Mouse (Mus musculus) testis, adult 2 months (tissue): Measurements from ENCODE around the gene Rps13. TPM values are rescaled to one million over a fixed set of nuclear protein-coding genes. Genes with fewer than 3 reads are reported as not detected.

Experiments
- H3K27ac ChIP-seq: fragments of 200-500 bp; 2 replicates; pipeline ENCODE4 v1.5.1; 2012; ENCODE audit warnings: low read depth, low read length; ENCODE audit not compliant: control insufficient read depth, insufficient read depth
- H3K27me3 ChIP-seq: fragments of 200-500 bp; 2 replicates; pipeline ENCODE4 v1.6.1; 2012; ENCODE audit warnings: mild to moderate bottlenecking, low read length, moderate library complexity; ENCODE audit not compliant: control insufficient read depth, insufficient read depth
- H3K36me3 ChIP-seq: fragments of 200-500 bp; 2 replicates; pipeline ENCODE4 v1.6.1; 2012; ENCODE audit warnings: mild to moderate bottlenecking, low read length; ENCODE audit not compliant: control insufficient read depth, insufficient read depth
- H3K4me1 ChIP-seq: fragments of 200-500 bp; 2 replicates; pipeline ENCODE4 v1.6.1; 2012; ENCODE audit warnings: low read length; ENCODE audit not compliant: control insufficient read depth, insufficient read depth
- H3K4me3 ChIP-seq: fragments of 200-500 bp; 2 replicates; pipeline ENCODE4 v1.5.1; 2012; ENCODE audit warnings: low read depth, mild to moderate bottlenecking, low read length, moderate library complexity, mixed read lengths; ENCODE audit not compliant: control insufficient read depth
- CTCF ChIP-seq: fragments of 200-500 bp; IDR thresholded peaks from 2 replicates; pipeline ENCODE4 v1.5.1; 2012; ENCODE audit warnings: low read depth, mild to moderate bottlenecking, inconsistent platforms, low read length, moderate library complexity; ENCODE audit not compliant: control insufficient read depth, insufficient read depth, insufficient replicate concordance
- POLR2A ChIP-seq: fragments of 200-500 bp; IDR thresholded peaks from 2 replicates; pipeline ENCODE4 v1.6.1; 2012; ENCODE audit warnings: low read depth, mild to moderate bottlenecking, inconsistent platforms, low read length, moderate library complexity; ENCODE audit not compliant: control insufficient read depth
- polyA plus RNA-seq: library from polyadenylated mRNA; depleted of rRNA; stranded (reverse); fragments of >200 nt; gene quantifications from 2 replicates; pipeline ENCODE4 v1.2.3, GENCODE M21; 2012

Gene Rps13
- polyA plus RNA-seq, 1 experiment: 198 TPM

GRCm38 (mm10) chr7:116307099-116307870 lies 26.7 kb downstream of the Rps13 start:
- Histone ChIP-seq H3K36me3 (no peaks in the 10 kb centered on the region), H3K27me3 (no peaks in the 10 kb centered on the region), H3K4me3 (peak overlapping the region; percentile 89), H3K27ac (peak overlapping the region; percentile 75), H3K4me1 (peaks cover 16% of the 10 kb centered on the region)
- 0 out of 2 replicates have a peak, but pooled peaks have one; percentile 5 for TF ChIP-seq CTCF
- TF ChIP-seq POLR2A: no peak

- no peaks in the 10 kb centered on the region for H3K36me3 ChIP-seq
- H3K4me3 ChIP-seq: no peak overlapping the region
- H3K27me3 ChIP-seq: no peaks in the 10 kb centered on the region
- TF ChIP-seq CTCF (no peak), POLR2A (no peak)
- H3K27ac ChIP-seq: no peak overlapping the region; the same call in 1 of the 2 replicates
- H3K4me1 ChIP-seq: peaks cover 16% of the 10 kb centered on the region
These were observed 27.4 kb downstream of the Rps13 start for GRCm38 (mm10) chr7:116306601-116307000.

- no peaks in the 10 kb centered on the region for H3K36me3 ChIP-seq
- no peaks in the 10 kb centered on the region for H3K27me3 ChIP-seq
- H3K27ac ChIP-seq: no peak overlapping the region
- no peak overlapping the region for H3K4me3 ChIP-seq
- no peak for TF ChIP-seq CTCF
- TF ChIP-seq POLR2A: no peak
- peaks cover 11% of the 10 kb centered on the region for H3K4me1 ChIP-seq
These were observed 32.2 kb downstream of the Rps13 start for GRCm38 (mm10) chr7:116301661-116302311.

- Histone ChIP-seq H3K4me3 (no peak overlapping the region), H3K27me3 (no peaks in the 10 kb centered on the region), H3K36me3 (no peaks in the 10 kb centered on the region), H3K4me1 (peaks cover 5% of the 10 kb centered on the region), H3K27ac (no peak overlapping the region)
- TF ChIP-seq POLR2A (no peak), CTCF (no peak)
These were observed 32.9 kb downstream of the Rps13 start for GRCm38 (mm10) chr7:116301144-116301543.

- H3K4me3 ChIP-seq: no peak overlapping the region
- no peaks in the 10 kb centered on the region for H3K27me3 ChIP-seq
- no peaks in the 10 kb centered on the region for H3K36me3 ChIP-seq
- peaks cover under 1% of the 10 kb centered on the region; the same call in 1 of the 2 replicates for H3K4me1 ChIP-seq
- H3K27ac ChIP-seq: no peak overlapping the region
- no peak for TF ChIP-seq POLR2A
These were observed 35.1 kb downstream of the Rps13 start for GRCm38 (mm10) chr7:116298851-116299250.

GRCm38 (mm10) chr7:116298389-116298788 lies 35.6 kb downstream of the Rps13 start:
- no peaks in the 10 kb centered on the region for H3K27me3 ChIP-seq
- no peaks in the 10 kb centered on the region for H3K36me3 ChIP-seq
- H3K4me1 ChIP-seq: no peaks in the 10 kb centered on the region
- H3K4me3 ChIP-seq: no peak overlapping the region
- H3K27ac ChIP-seq: no peak overlapping the region
- TF ChIP-seq POLR2A (no peak), CTCF (no peak)

- no peaks in the 10 kb centered on the region for H3K36me3 ChIP-seq
- no peak overlapping the region for H3K27ac ChIP-seq
- no peak for TF ChIP-seq CTCF
- TF ChIP-seq POLR2A: no peak
- no peaks in the 10 kb centered on the region for H3K27me3 ChIP-seq
- no peak overlapping the region for H3K4me3 ChIP-seq
- H3K4me1 ChIP-seq: no peaks in the 10 kb centered on the region
These were observed 39.0 kb downstream of the Rps13 start for GRCm38 (mm10) chr7:116294961-116295360.

GRCm38 (mm10) chr7:116292377-116292776 lies 41.6 kb downstream of the Rps13 start:
- Histone ChIP-seq H3K27ac (no peak overlapping the region), H3K4me3 (no peak overlapping the region), H3K4me1 (no peaks in the 10 kb centered on the region), H3K27me3 (no peaks in the 10 kb centered on the region), H3K36me3 (no peaks in the 10 kb centered on the region)
- TF ChIP-seq POLR2A (no peak), CTCF (no peak)
